Mouse (Mus musculus) Patski (cell line): ENCODE measurements around the gene Gm20662. TPM values are rescaled to one million over a fixed set of nuclear protein-coding genes. Genes with fewer than 3 reads are reported as not detected.
A peak's percentile ranks its signal among the peaks of the same experiment; 100 is the strongest.

Source experiments
- ATAC-seq: fragments of 100-300 bp; one replicate; pipeline ENCODE4 v1.8.0; 2021
- CTCF ChIA-PET: fragments of 350-600 bp; sonication (Branson Sonifier 250); formaldehyde crosslinking; loops from one replicate; lab custom pipeline; 2022; ENCODE audit warnings: inconsistent platforms; lab: Charles Lee
- POLR2A ChIA-PET: fragments of 350-600 bp; sonication (Branson Sonifier 250); formaldehyde crosslinking; loops from one replicate; lab custom pipeline; 2022; ENCODE audit warnings: antibody characterized with exemption, inconsistent platforms; lab: Charles Lee
- DNase-seq: peaks from one replicate; pipeline ENCODE4 v3.0.0-alpha.2; 2011; ENCODE audit warnings: low read depth, low spot score
- H3K27me3 ChIP-seq: fragments of 371-371 bp; one replicate; pipeline ENCODE4 v1.5.1; 2021
- CTCF ChIP-seq: fragments of 100-300 bp; IDR thresholded peaks from one replicate; pipeline ENCODE4 v1.5.1; 2021
- in situ Hi-C: fragments of 300-500 bp; cut with MboI; formaldehyde crosslinking; loops from 3 replicates; pipeline ENCODE4 v1.11.1; 2018; ENCODE audit warnings: low pct_unique_long_range_greater_than_20kb, mixed read lengths
- polyA plus RNA-seq: library from polyadenylated mRNA; unstranded; gene quantifications from one replicate; pipeline ENCODE4 v1.2.3, GENCODE M21; 2021

Gene Gm20662
- polyA plus RNA-seq, 1 experiment from 2014 or later, result not detected

- DNase-seq (no peak), ATAC-seq (no peak)
- in situ Hi-C loops, result no loop called here
- peak; percentile 35 for TF ChIP-seq CTCF
- ChIA-PET POLR2A (no interaction called here), CTCF (no interaction called here)
- H3K27me3 ChIP-seq, result no peaks in the 10 kb centered on the region
These were observed 31.7 kb downstream of the Gm20662 start for GRCm38 (mm10) chr9:108027867-108028266.

GRCm38 (mm10) chr9:108032126-108032525 is 36.0 kb downstream of the Gm20662 start:
- ChIA-PET POLR2A (no interaction called here), CTCF (no interaction called here)
- in situ Hi-C loops, result no loop called here
- DNase-seq (no peak), ATAC-seq (no peak)
- no peak for TF ChIP-seq CTCF
- H3K27me3 ChIP-seq, result no peaks in the 10 kb centered on the region

GRCm38 (mm10) chr9:108035331-108036156 is 39.4 kb downstream of the Gm20662 start:
- ATAC-seq (no peak), DNase-seq (no peak)
- in situ Hi-C loops, result no loop called here
- CTCF ChIA-PET, result interaction anchor here (1.0 to 1.4 kb wide), 2 partner anchors 18 to 131 kb away, joined by 3 to 4 read pairs; partner anchors contain the start of gene Amigo3
- TF ChIP-seq CTCF, result no peak
- POLR2A ChIA-PET, result no interaction called here
- H3K27me3 ChIP-seq, result no peaks in the 10 kb centered on the region

- no peak for TF ChIP-seq CTCF
- no peak for ATAC-seq
- in situ Hi-C loops, result no loop called here
- no peak for DNase-seq
- CTCF ChIA-PET, result interaction anchor here (1.2 to 1.5 kb wide), 2 partner anchors 8 to 140 kb away, joined by 3 to 4 read pairs; no protein-coding TSS in a partner anchor
- POLR2A ChIA-PET, result interaction anchor here (0.5 kb wide), 1 partner anchor 231 kb away, joined by 3 read pairs; no protein-coding TSS in a partner anchor
- H3K27me3 ChIP-seq, result no peaks in the 10 kb centered on the region
These were observed 48.8 kb downstream of the Gm20662 start for GRCm38 (mm10) chr9:108044751-108045492.

- CTCF ChIA-PET, result interaction anchor here (1.4 to 1.5 kb wide), 2 partner anchors 9 to 34 kb away, joined by 3 read pairs; no protein-coding TSS in a partner anchor
- no peak for TF ChIP-seq CTCF
- in situ Hi-C loops, result no loop called here
- DNase-seq (no peak), ATAC-seq (no peak)
- POLR2A ChIA-PET, result no interaction called here
- no peaks in the 10 kb centered on the region for H3K27me3 ChIP-seq
These were observed 50.4 kb downstream of the Gm20662 start for GRCm38 (mm10) chr9:108046582-108046981.

GRCm38 (mm10) chr9:108047601-108048565 is 51.7 kb downstream of the Gm20662 start:
- POLR2A ChIA-PET, result no interaction called here
- CTCF ChIA-PET, result interaction anchor here (0.9 to 1.3 kb wide), 2 partner anchors 8 to 20 kb away, joined by 3 read pairs; no protein-coding TSS in a partner anchor
- ATAC-seq (no peak), DNase-seq (no peak)
- H3K27me3 ChIP-seq, result no peaks in the 10 kb centered on the region
- in situ Hi-C loops, result no loop called here
- TF ChIP-seq CTCF, result no peak

- ChIA-PET CTCF (interaction anchor here (0.9 to 1.3 kb wide), 2 partner anchors 9 to 19 kb away, joined by 3 read pairs; no protein-coding TSS in a partner anchor), POLR2A (no interaction called here)
- in situ Hi-C loops, result no loop called here
- no peak for ATAC-seq
- DNase-seq, result no peak
- H3K27me3 ChIP-seq, result no peaks in the 10 kb centered on the region
- no peak for TF ChIP-seq CTCF
These were observed 52.4 kb downstream of the Gm20662 start for GRCm38 (mm10) chr9:108048566-108048955.

- peak; percentile 77 for DNase-seq
- POLR2A ChIA-PET, result no interaction called here
- CTCF ChIA-PET, result interaction anchor here (0.9 to 2.8 kb wide), 3 partner anchors 10 to 86 kb away, joined by 3 to 10 read pairs (median 3); no protein-coding TSS in a partner anchor
- ATAC-seq, result peak; percentile 92
- H3K27me3 ChIP-seq, result no peaks in the 10 kb centered on the region
- in situ Hi-C loops, result no loop called here
- no peak for TF ChIP-seq CTCF
These were observed 52.9 kb downstream of the Gm20662 start, which contains the start of gene Gmppb for GRCm38 (mm10) chr9:108049016-108049455. TSS of gene Gmppb (plus strand) at chr9:108049242.

GRCm38 (mm10) chr9:108049561-108050251 is 53.6 kb downstream of the Gm20662 start:
- POLR2A ChIA-PET, result no interaction called here
- in situ Hi-C loops, result no loop called here
- CTCF ChIA-PET, result interaction anchor here (2.8 kb wide), 1 partner anchor 87 kb away, joined by 10 read pairs; no protein-coding TSS in a partner anchor
- no peak for ATAC-seq
- no peak for DNase-seq
- no peak for TF ChIP-seq CTCF
- H3K27me3 ChIP-seq, result no peaks in the 10 kb centered on the region
